Mouse (Mus musculus) small intestine, adult 2 months (tissue): Measurements from ENCODE around the gene Mad1l1.

Source experiments
- CTCF ChIP-seq: fragments of 200-500 bp; IDR thresholded peaks from 2 replicates; pipeline ENCODE4 v1.5.1; 2012; ENCODE audit warnings: low read depth, mild to moderate bottlenecking, control low read depth, inconsistent platforms, low read length, moderate library complexity, mixed read lengths; ENCODE audit not compliant: insufficient replicate concordance, insufficient read length; ENCODE audit errors: extremely low read depth
- POLR2A ChIP-seq: fragments of 200-500 bp; IDR thresholded peaks from 2 replicates; pipeline ENCODE4 v1.6.1; 2012; ENCODE audit warnings: low read depth, mild to moderate bottlenecking, control low read depth, inconsistent platforms, low read length, moderate library complexity

DNA sequence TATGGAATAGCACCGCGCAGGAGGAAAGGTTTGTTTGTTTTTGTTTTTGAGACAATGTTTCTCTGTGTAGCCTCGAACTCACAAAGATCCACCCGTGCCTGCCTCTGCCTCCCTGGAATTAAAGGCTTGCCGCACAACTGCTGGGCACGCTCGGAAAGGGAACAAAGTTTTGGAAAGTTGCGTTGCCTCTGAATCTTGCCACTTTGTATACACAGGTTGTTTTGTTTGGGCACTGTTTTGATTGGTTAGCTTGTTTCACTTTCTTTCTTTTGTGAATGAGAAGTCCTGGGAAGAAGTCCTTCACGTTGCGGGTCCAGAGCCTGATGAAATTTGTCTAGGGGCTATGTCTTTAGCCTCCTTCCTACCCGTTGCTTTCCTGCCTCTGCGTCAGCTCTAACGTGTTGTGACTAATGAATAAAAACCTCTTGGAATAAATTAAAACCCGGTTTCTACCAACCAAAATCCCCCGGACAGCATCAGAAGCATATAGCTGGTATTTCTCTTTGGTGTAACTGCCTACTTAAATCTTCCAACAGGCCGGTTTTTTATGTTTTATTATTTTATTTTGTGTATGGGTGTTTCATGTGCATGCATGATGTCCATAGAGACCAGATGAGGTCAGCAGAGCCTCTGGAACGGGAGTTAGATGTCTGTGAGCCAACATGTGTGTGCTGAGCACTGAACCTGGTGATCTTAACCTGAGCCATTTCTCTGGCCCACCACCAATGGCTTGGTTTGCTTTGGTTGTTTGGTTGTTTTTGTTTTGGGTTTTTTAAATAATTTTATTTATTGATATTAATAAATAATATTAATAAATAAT lies 614 bp upstream of the Mad1l1 start:
- TF ChIP-seq POLR2A, result no peak
- no peak for TF ChIP-seq CTCF
